Mouse (Mus musculus) CH12.LX (cell line): ENCODE measurements around the gene Arhgef3. TPM values are rescaled to one million over a fixed set of nuclear protein-coding genes. Genes with fewer than 3 reads are reported as not detected.

Experiments used
- DNase-seq: peaks from one replicate; pipeline ENCODE4 v3.0.0-alpha.2; 2013; ENCODE audit errors: extremely low read depth
- H3K27ac ChIP-seq: 2 replicates; pipeline ENCODE4 v1.5.1; 2012; ENCODE audit warnings: low read depth, mild to moderate bottlenecking, control low read depth, moderate library complexity; ENCODE audit not compliant: insufficient read depth
- H3K27me3 ChIP-seq: replicated peaks from 2 replicates; pipeline ENCODE3; 2012; ENCODE audit warnings: inconsistent platforms
- H3K36me3 ChIP-seq, 2 experiments: replicated peaks in 1 of 2; 2 replicates each; pipeline versions ENCODE3 to v1.6.1; 2012; ENCODE audit warnings: inconsistent platforms in 1 of 2, low read length in 1 of 2, mild to moderate bottlenecking in 1 of 2, mixed read lengths in 1 of 2, moderate library complexity in 1 of 2; ENCODE audit not compliant: control insufficient read depth in 1 of 2, insufficient read depth in 1 of 2
- H3K4me1 ChIP-seq, 2 experiments: 2 replicates each; pipeline ENCODE4 v1.6.1; 2012; ENCODE audit warnings: inconsistent platforms in 1 of 2, moderate library complexity in 1 of 2; ENCODE audit not compliant: insufficient read depth in 2 of 2, control insufficient read depth in 1 of 2
- H3K4me2 ChIP-seq: 2 replicates; pipeline ENCODE4 v1.6.1; 2012; ENCODE audit warnings: low read depth, mild to moderate bottlenecking, control low read depth; ENCODE audit not compliant: poor library complexity, insufficient read depth, severe bottlenecking
- H3K4me3 ChIP-seq, 3 experiments: fragments of 150-350 bp in 1 of 3; sonication (generic) in 1 of 3; replicated peaks in 1 of 3; 2 replicates each; pipeline versions ENCODE3 to v1.5.1; 2011 to 2012; ENCODE audit warnings: low read depth in 2 of 3, low read length in 2 of 3, mild to moderate bottlenecking in 2 of 3, moderate library complexity in 2 of 3, control low read depth in 1 of 3, improper control_type of control experiment in 1 of 3, inconsistent platforms in 1 of 3, mixed read lengths in 1 of 3; ENCODE audit not compliant: poor library complexity in 1 of 3
- H3K79me2 ChIP-seq: replicated peaks from 2 replicates; pipeline ENCODE4 v1.6.1; 2012; ENCODE audit warnings: mild to moderate bottlenecking, moderate library complexity; ENCODE audit not compliant: control insufficient read depth, poor library complexity, insufficient read depth, severe bottlenecking; ENCODE audit errors: extremely low read depth
- H3K9ac ChIP-seq: 2 replicates; pipeline ENCODE4 v1.6.1; 2012; ENCODE audit warnings: low read depth, mild to moderate bottlenecking, control low read depth, moderate library complexity; ENCODE audit not compliant: insufficient read depth
- H3K9me3 ChIP-seq: replicated peaks from 2 replicates; pipeline ENCODE3; 2012; ENCODE audit warnings: low read length, inconsistent platforms, mixed read lengths
- BHLHE40 ChIP-seq: IDR thresholded peaks from 2 replicates; pipeline ENCODE4 v1.6.1; 2011; ENCODE audit warnings: mild to moderate bottlenecking, low read depth, low read length, improper control_type of control experiment
- CHD1 ChIP-seq: IDR thresholded peaks from 2 replicates; pipeline ENCODE4 v1.6.1; 2012; ENCODE audit warnings: low read depth, low read length, improper control_type of control experiment, inconsistent platforms
- CHD2 ChIP-seq: IDR thresholded peaks from 2 replicates; pipeline ENCODE4 v1.6.1; 2011; ENCODE audit warnings: low read length, improper control_type of control experiment
- EP300 ChIP-seq: IDR thresholded peaks from 2 replicates; pipeline ENCODE4 v1.6.1; 2011; ENCODE audit warnings: low read length, improper control_type of control experiment
- ETS1 ChIP-seq: conservative IDR thresholded peaks from 2 replicates; pipeline ENCODE4 v1.6.1; 2012; ENCODE audit warnings: low read depth, mild to moderate bottlenecking, inconsistent platforms, low read length, improper control_type of control experiment, moderate library complexity
- HCFC1 ChIP-seq: IDR thresholded peaks from 2 replicates; pipeline ENCODE4 v1.6.1; 2012; ENCODE audit warnings: low read depth, mild to moderate bottlenecking, inconsistent platforms, low read length, improper control_type of control experiment
- MAFK ChIP-seq: IDR thresholded peaks from 2 replicates; pipeline ENCODE4 v1.6.1; 2011; ENCODE audit warnings: low read length, improper control_type of control experiment; ENCODE audit not compliant: insufficient replicate concordance
- MAX ChIP-seq: IDR thresholded peaks from 2 replicates; pipeline ENCODE4 v1.6.1; 2011; ENCODE audit warnings: low read length, improper control_type of control experiment
- MEF2A ChIP-seq: IDR thresholded peaks from 2 replicates; pipeline ENCODE4 v1.6.1; 2014; ENCODE audit warnings: low read depth, mild to moderate bottlenecking, inconsistent platforms, low read length, improper control_type of control experiment, borderline replicate concordance
- NRF1 ChIP-seq: IDR thresholded peaks from 2 replicates; pipeline ENCODE4 v1.6.1; 2014; ENCODE audit warnings: low read depth, mild to moderate bottlenecking, inconsistent platforms, low read length, improper control_type of control experiment, moderate library complexity
- PAX5 ChIP-seq: IDR thresholded peaks from 2 replicates; pipeline ENCODE4 v1.6.1; 2012; ENCODE audit warnings: low read length, inconsistent platforms, mixed read lengths
- POLR2AphosphoS2 ChIP-seq: IDR thresholded peaks from 2 replicates; pipeline ENCODE4 v1.6.1; 2011; ENCODE audit warnings: low read depth, low read length, improper control_type of control experiment
- RCOR1 ChIP-seq: conservative IDR thresholded peaks from 2 replicates; pipeline ENCODE4 v1.6.1; 2012; ENCODE audit warnings: low read depth, mild to moderate bottlenecking, inconsistent platforms, low read length, improper control_type of control experiment
- SIN3A ChIP-seq: IDR thresholded peaks from 2 replicates; pipeline ENCODE4 v1.6.1; 2012; ENCODE audit warnings: low read length, improper control_type of control experiment, inconsistent platforms
- TCF12 ChIP-seq: IDR thresholded peaks from 2 replicates; pipeline ENCODE4 v1.6.1; 2014; ENCODE audit warnings: low read depth, mild to moderate bottlenecking, inconsistent platforms, low read length, improper control_type of control experiment
- UBTF ChIP-seq: IDR thresholded peaks from 2 replicates; pipeline ENCODE4 v1.6.1; 2012; ENCODE audit warnings: low read depth, mild to moderate bottlenecking, inconsistent platforms, low read length, improper control_type of control experiment, moderate library complexity
- USF1 ChIP-seq: IDR thresholded peaks from 2 replicates; pipeline ENCODE4 v1.6.1; 2014; ENCODE audit warnings: low read depth, mild to moderate bottlenecking, inconsistent platforms, low read length, improper control_type of control experiment
- ZC3H11A ChIP-seq: IDR thresholded peaks from 2 replicates; pipeline ENCODE4 v1.6.1; 2012; ENCODE audit warnings: low read depth, mild to moderate bottlenecking, inconsistent platforms, low read length, improper control_type of control experiment
- ZKSCAN1 ChIP-seq: IDR thresholded peaks from 2 replicates; pipeline ENCODE4 v1.6.1; 2012; ENCODE audit warnings: low read depth, inconsistent platforms, low read length, improper control_type of control experiment, borderline replicate concordance
- ZMIZ1 ChIP-seq: IDR thresholded peaks from 2 replicates; pipeline ENCODE4 v1.6.1; 2012; ENCODE audit warnings: low read depth, mild to moderate bottlenecking, inconsistent platforms, low read length, improper control_type of control experiment
- ZNF384 ChIP-seq: IDR thresholded peaks from 2 replicates; pipeline ENCODE4 v1.6.1; 2012; ENCODE audit warnings: low read depth, low read length, improper control_type of control experiment, inconsistent platforms
- dilution Hi-C: fragments of 300-500 bp; cut with MboI; formaldehyde crosslinking; loops from 2 replicates; pipeline ENCODE4 v1.14.3; 2020; ENCODE audit warnings: low sequenced_read_pairs; ENCODE audit not compliant: extremely low pct_unique_long_range_greater_than_20kb, extremely low pct_ligation_motif_present
- in situ Hi-C: fragments of 300-500 bp; cut with MboI; formaldehyde crosslinking; loops from 3 replicates; pipeline ENCODE4 v1.14.3; 2019; ENCODE audit warnings: low sequenced_read_pairs, low pct_ligation_motif_present, low pct_unique_long_range_greater_than_20kb, mixed read lengths
- polyA plus RNA-seq: library from polyadenylated mRNA; unstranded; fragments of >175 nt; gene quantifications from 2 replicates; pipeline ENCODE4 v1.2.1, GENCODE M21; 2012; ENCODE audit warnings: low read depth; ENCODE audit not compliant: insufficient read length
- total RNA-seq, 2 experiments: library from RNA; depleted of rRNA; stranded (reverse); fragments of 300-350 nt in 1 of 2; fragments of >200 nt in 1 of 2; gene quantifications; 2 replicates each; pipeline ENCODE4 v1.2.3; 2012 to 2014

Gene Arhgef3
- total and polyA plus RNA-seq, 3 experiments, result 0.51 to 0.64 (median 0.62) TPM

GRCm38 (mm10) chr14:27312380-27312779 is 197.7 kb downstream of the Arhgef3 start:
- H3K4me3 ChIP-seq, result no peak overlapping the region
- H3K27ac ChIP-seq, result no peak overlapping the region
- H3K9me3 ChIP-seq, result no peaks in the 10 kb centered on the region
- no peak overlapping the region for H3K9ac ChIP-seq
- H3K4me1 ChIP-seq, result peaks cover 0 to 5% of the 10 kb centered on the region in 2 experiments; a peak in 1 of 4 replicates
- in situ Hi-C loops, result no loop called here
- no peaks in the 10 kb centered on the region for H3K27me3 ChIP-seq
- H3K36me3 ChIP-seq, result no peaks in the 10 kb centered on the region
- H3K4me2 ChIP-seq, result no peak overlapping the region
- DNase-seq, result no peak
- H3K79me2 ChIP-seq, result no peaks in the 10 kb centered on the region
- dilution Hi-C loops, result no loop called here
- TF ChIP-seq MAX (no peak), SIN3A (no peak), CHD2 (no peak)

- no peak for DNase-seq
- Histone ChIP-seq H3K27ac (no peak overlapping the region), H3K9me3 (no peaks in the 10 kb centered on the region), H3K4me3 (no peak overlapping the region), H3K79me2 (no peaks in the 10 kb centered on the region), H3K4me2 (no peak overlapping the region), H3K9ac (no peak overlapping the region), H3K36me3 (no peaks in the 10 kb centered on the region), H3K4me1 (no peaks in the 10 kb centered on the region), H3K27me3 (no peaks in the 10 kb centered on the region)
- in situ Hi-C loops, result no loop called here
- dilution Hi-C loops, result no loop called here
- TF ChIP-seq PAX5, result no peak
- no peak for TF ChIP-seq POLR2AphosphoS2
- no peak for TF ChIP-seq RCOR1
- no peak for TF ChIP-seq ZC3H11A
- TF ChIP-seq SIN3A, result no peak
- no peak for TF ChIP-seq ETS1
- no peak for TF ChIP-seq CHD1
- TF ChIP-seq EP300, result no peak
- no peak for TF ChIP-seq BHLHE40
- TF ChIP-seq ZMIZ1, result no peak
- TF ChIP-seq ZNF384, result no peak
- no peak for TF ChIP-seq HCFC1
- no peak for TF ChIP-seq NRF1
- TF ChIP-seq MAFK, result no peak
- no peak for TF ChIP-seq USF1
- no peak for TF ChIP-seq TCF12
- no peak for TF ChIP-seq ZKSCAN1
- TF ChIP-seq MEF2A, result no peak
- TF ChIP-seq UBTF, result no peak
Observed at GRCm38 (mm10) chr14:27315737-27316136, 201.0 kb downstream of the Arhgef3 start.
